8 mouse cellular contexts compared by ENCODE assay signal in the genomic region with DNA sequence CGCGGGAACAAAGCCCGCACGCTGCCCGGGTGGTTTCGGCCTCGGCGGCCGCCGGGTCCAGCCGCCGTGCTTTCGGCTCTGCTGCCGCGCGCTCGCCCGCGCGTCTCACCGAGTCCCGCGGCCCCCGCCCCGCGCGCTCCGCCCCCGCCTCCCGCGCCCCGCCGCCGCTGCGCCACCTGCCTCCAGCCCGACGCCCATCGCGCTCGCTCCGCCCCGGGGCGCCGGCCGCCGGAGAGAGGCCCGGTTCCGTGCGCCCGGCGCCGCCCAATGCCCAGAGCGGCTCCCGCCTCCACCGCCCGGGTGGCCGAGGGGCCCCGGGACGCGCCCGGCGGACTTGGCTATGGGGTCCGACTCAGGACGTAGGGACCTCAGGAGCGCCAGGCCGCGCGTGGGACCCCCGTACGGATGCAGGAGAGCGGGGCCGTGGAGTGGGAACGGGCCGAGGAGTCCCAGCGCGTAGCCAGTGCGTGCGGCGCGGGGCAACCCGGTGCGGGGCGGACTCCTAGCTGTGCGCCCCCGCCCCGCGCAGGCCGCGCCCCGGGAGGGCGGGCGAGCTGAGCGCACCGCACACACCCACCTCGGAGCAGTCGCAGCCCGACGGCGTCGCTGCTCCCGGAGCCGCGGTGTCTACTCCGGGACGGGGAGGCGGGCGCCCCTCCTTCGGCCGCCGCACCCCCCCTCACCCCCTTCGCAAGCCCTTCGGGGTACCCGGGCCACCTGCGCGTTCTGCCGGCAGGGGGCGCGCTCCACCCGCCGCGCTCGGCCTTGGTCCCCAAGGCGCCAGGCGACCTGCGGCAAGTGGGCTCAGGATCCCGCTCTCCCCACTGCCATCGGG. TPM values are rescaled to one million over a fixed set of nuclear protein-coding genes. Genes with fewer than 3 reads are reported as not detected.
DNase-seq lines count a peak whose midpoint lies in the region; ATAC-seq and TF ChIP-seq lines count a peak whose summit lies in the region.

No protein-coding gene starts in this region.

- peak overlapping the region; percentile 48 for H3K27ac ChIP-seq in embryonic facial prominence, embryonic 14.5 days (replicated peaks; ENCODE audit: low read depth, low read length)
- peak overlapping the region; percentile 66 for H3K27ac ChIP-seq in liver, embryonic 11.5 days (ENCODE audit: low read depth, low read length)
- no peak overlapping the region for H3K27ac ChIP-seq in stomach, embryonic 14.5 days (ENCODE audit: low read length)

- peaks cover 10% of the 10 kb centered on the region; the same call in 1 of the 2 replicates for H3K4me1 ChIP-seq in embryonic facial prominence, embryonic 14.5 days (ENCODE audit: control insufficient read depth, insufficient read depth, low read length)
- peaks cover 51% of the 10 kb centered on the region for H3K4me1 ChIP-seq in liver, embryonic 11.5 days (replicated peaks; ENCODE audit: control insufficient read depth, insufficient read depth, low read length)
- H3K4me1 ChIP-seq in stomach, embryonic 14.5 days (ENCODE audit: control insufficient read depth, insufficient read depth, low read length) = peaks cover 6% of the 10 kb centered on the region; the same call in 1 of the 2 replicates

- ATAC-seq in embryonic facial prominence, embryonic 14.5 days (ENCODE audit: low read depth) = peak; percentile 81
- ATAC-seq in liver, embryonic 11.5 days (replicated peaks; ENCODE audit: low FRiP score) = peak; percentile 67
- peak; percentile 70 for ATAC-seq in stomach, embryonic 14.5 days (ENCODE audit: insufficient number of reproducible peaks, insufficient read depth, low FRiP score, low read depth)

- DNase-seq in left cerebral cortex, adult 18-20 months (ENCODE audit: low spot score in 2 of 2) = peak; percentile 80 to 83
- no peak for DNase-seq in left cerebral cortex, adult 11 months (ENCODE audit: low spot score)
- peak; percentile 57 for DNase-seq in embryonic facial prominence, embryonic 14.5 days (ENCODE audit: low spot score)
- DNase-seq in heart, adult 8-10 months (ENCODE audit: low spot score) = peak; percentile 79
- peak; percentile 53 to 64 for DNase-seq in kidney, adult 8-10 months
- DNase-seq in liver, embryonic 11.5 days (ENCODE audit: low spot score) = peak; percentile 82

- peak overlapping the region; percentile 64 for H3K9ac ChIP-seq in embryonic facial prominence, embryonic 14.5 days (ENCODE audit: low read depth, low read length)
- H3K9ac ChIP-seq in liver, embryonic 11.5 days (ENCODE audit: low read depth, low read length) = peak overlapping the region; percentile 63
- H3K9ac ChIP-seq in stomach, embryonic 14.5 days (replicated peaks; ENCODE audit: low read depth, low read length) = peak overlapping the region; percentile 42

- H3K36me3 ChIP-seq in embryonic facial prominence, embryonic 14.5 days (ENCODE audit: control insufficient read depth, insufficient read depth, low read length) = no peaks in the 10 kb centered on the region
- H3K36me3 ChIP-seq in liver, embryonic 11.5 days (ENCODE audit: control insufficient read depth, insufficient read depth, low read length) = peaks cover 3% of the 10 kb centered on the region; the same call in 1 of the 2 replicates
- no peaks in the 10 kb centered on the region for H3K36me3 ChIP-seq in myocyte (ENCODE audit: control insufficient read depth, insufficient read depth)
- no peaks in the 10 kb centered on the region for H3K36me3 ChIP-seq in stomach, embryonic 14.5 days (ENCODE audit: control insufficient read depth, insufficient read depth, low read length)

- H3K27me3 ChIP-seq in embryonic facial prominence, embryonic 14.5 days (replicated peaks; ENCODE audit: control insufficient read depth, insufficient read depth, low read length) = peaks cover 68% of the 10 kb centered on the region
- H3K27me3 ChIP-seq in liver, embryonic 11.5 days (replicated peaks; ENCODE audit: control insufficient read depth, insufficient read depth, low read length) = peaks cover 28% of the 10 kb centered on the region
- peaks cover 62% of the 10 kb centered on the region for H3K27me3 ChIP-seq in myocyte (ENCODE audit: control insufficient read depth, insufficient read depth, insufficient read length)
- peaks cover 34% of the 10 kb centered on the region for H3K27me3 ChIP-seq in stomach, embryonic 14.5 days (ENCODE audit: control insufficient read depth, insufficient read depth, low read length)

- H3K79me2 ChIP-seq in myocyte (ENCODE audit: control insufficient read depth, insufficient read depth) = no peaks in the 10 kb centered on the region

- WGBS in embryonic facial prominence, embryonic 14.5 days = 7% methylated on average over 3 of the region's 127 CpGs
- under 1% methylated on average over 99 of the region's 127 CpGs for WGBS in liver, embryonic 11.5 days
- WGBS in stomach, embryonic 14.5 days = under 1% methylated on average over 106 of the region's 127 CpGs

- H3K9me3 ChIP-seq in embryonic facial prominence, embryonic 14.5 days (ENCODE audit: control insufficient read depth, low read length) = no peaks in the 10 kb centered on the region
- no peaks in the 10 kb centered on the region for H3K9me3 ChIP-seq in liver, embryonic 11.5 days (ENCODE audit: control insufficient read depth, low read length)
- no peaks in the 10 kb centered on the region for H3K9me3 ChIP-seq in stomach, embryonic 14.5 days (ENCODE audit: control insufficient read depth, low read depth, low read length)

- peak overlapping the region; percentile 22 for H3ac ChIP-seq in myocyte (ENCODE audit: control insufficient read depth, insufficient read length)

- H3K4me2 ChIP-seq in embryonic facial prominence, embryonic 14.5 days (ENCODE audit: low read depth, low read length) = peak overlapping the region; percentile 70
- peak overlapping the region; percentile 99 for H3K4me2 ChIP-seq in liver, embryonic 11.5 days
- H3K4me2 ChIP-seq in myocyte (ENCODE audit: low read depth) = peak overlapping the region; percentile 72
- H3K4me2 ChIP-seq in stomach, embryonic 14.5 days (replicated peaks; ENCODE audit: low read depth, low read length) = peak overlapping the region; percentile 98

- peak overlapping the region; percentile 52 for H3K4me3 ChIP-seq in embryonic facial prominence, embryonic 14.5 days (ENCODE audit: low read depth, low read length)
- peak overlapping the region; percentile 74 for H3K4me3 ChIP-seq in liver, embryonic 11.5 days (ENCODE audit: low read depth, low read length)
- H3K4me3 ChIP-seq in myocyte = peak overlapping the region; percentile 27
- peak overlapping the region; percentile 69 for H3K4me3 ChIP-seq in stomach, embryonic 14.5 days (ENCODE audit: low read depth, low read length)

- no peak for TF ChIP-seq POLR2A in myocyte (IDR thresholded peaks at IDR 0.05; ENCODE audit: insufficient read length, low read depth)

TF ChIP-seq in myocyte, 11 proteins besides CTCF, POLR2A, EP300 and RAD21:
- TF ChIP-seq MYOG (IDR thresholded peaks at IDR 0.05; ENCODE audit: control insufficient read depth in 1 of 3, insufficient read depth in 1 of 3, insufficient read length in 2 of 3, low read depth in 2 of 3) = peak in 1 of 3 experiments; percentile 41
- TF ChIP-seq CEBPB (IDR thresholded peaks at IDR 0.05; ENCODE audit: insufficient read depth, poor library complexity, severe bottlenecking) = no peak
- no peak for TF ChIP-seq USF1 (IDR thresholded peaks at IDR 0.05; ENCODE audit: low read depth)
- TF ChIP-seq MYOD1 (IDR thresholded peaks at IDR 0.05; ENCODE audit: control insufficient read depth in 1 of 3, insufficient read length in 2 of 3, low read depth in 2 of 3) = peak in 1 of 3 experiments; percentile 52
- TF ChIP-seq POLR2AphosphoS2 (IDR thresholded peaks at IDR 0.05; ENCODE audit: insufficient read length, low read depth) = no peak
- no peak for TF ChIP-seq TCF12 (IDR thresholded peaks at IDR 0.05; ENCODE audit: insufficient read depth, poor library complexity, severe bottlenecking)

RNA-seq across cellular contexts. Expression of a gene that starts 20.6 kb away (rescaled TPM):
- 10 to 100 TPM; 34.3 to 46.0 TPM for total RNA-seq in left cerebral cortex, adult 18-20 months (2021)
- 7.2 and 8.1 TPM in 2 replicates for polyA plus RNA-seq in embryonic facial prominence, embryonic 14.5 days (2014; fragmentation: Nextera tagmentation; extraction: Ambion mirVana)
- 10 to 100 TPM; 15.1 to 22.1 (median 18.2) TPM for total RNA-seq in heart, adult 8-10 months (2022)
- polyA plus RNA-seq in liver, embryonic 11.5 days (2014; fragmentation: Nextera tagmentation; extraction: Ambion mirVana) = 13.8 and 14.4 TPM in 2 replicates
- polyA plus RNA-seq in myocyte (2012; fragmentation: generic; extraction: Trizol) = 29.5 TPM
- polyA plus RNA-seq in stomach, embryonic 14.5 days (2014; fragmentation: Nextera tagmentation; extraction: Ambion mirVana) = 4.1 and 4.4 TPM in 2 replicates

RNA-seq across cellular contexts. Expression of a gene that starts 55.7 kb away (rescaled TPM):
- not detected for total RNA-seq in left cerebral cortex, adult 18-20 months (2021)
- 0.35 TPM in 1 of 2 replicates, not detected in the other for polyA plus RNA-seq in embryonic facial prominence, embryonic 14.5 days (2014; fragmentation: Nextera tagmentation; extraction: Ambion mirVana)
- under 1 TPM in 2 of 4 experiments, not detected in 2; 0.24 to 0.57 TPM for total RNA-seq in heart, adult 8-10 months (2022)
- polyA plus RNA-seq in liver, embryonic 11.5 days (2014; fragmentation: Nextera tagmentation; extraction: Ambion mirVana) = not detected in 2 replicates
- polyA plus RNA-seq in myocyte (2012; fragmentation: generic; extraction: Trizol) = 0.55 TPM
- polyA plus RNA-seq in stomach, embryonic 14.5 days (2014; fragmentation: Nextera tagmentation; extraction: Ambion mirVana) = not detected in 2 replicates
